Mouse (Mus musculus) G1E (cell line): Measurements from ENCODE around the gene Rbm44. TPM values are rescaled to one million over a fixed set of nuclear protein-coding genes. Genes with fewer than 3 reads are reported as not detected.

Experiments used
- ATAC-seq: 2 replicates; pipeline ENCODE4 v1.8.0; 2016; ENCODE audit warnings: mild to moderate bottlenecking; ENCODE audit not compliant: insufficient number of reproducible peaks, poor library complexity, low FRiP score, severe bottlenecking; ENCODE audit errors: extremely low read depth
- DNase-seq: peaks from one replicate; pipeline ENCODE4 v3.0.0; 2012; ENCODE audit warnings: low spot score
- H3K27me3 ChIP-seq: 2 replicates; pipeline ENCODE4 v1.6.1; 2012; ENCODE audit warnings: mild to moderate bottlenecking, low read length, inconsistent platforms; ENCODE audit not compliant: insufficient read depth
- H3K36me3 ChIP-seq: replicated peaks from 2 replicates; pipeline ENCODE3; 2012; ENCODE audit warnings: mild to moderate bottlenecking, inconsistent platforms
- H3K4me1 ChIP-seq: 2 replicates; pipeline ENCODE4 v1.6.1; 2012; ENCODE audit warnings: low read depth, low read length, inconsistent platforms, mixed read lengths; ENCODE audit not compliant: insufficient read depth
- H3K4me3 ChIP-seq: 2 replicates; pipeline ENCODE4 v1.5.1; 2012; ENCODE audit warnings: low read depth, mild to moderate bottlenecking, inconsistent platforms, low read length, moderate library complexity, mixed read lengths
- H3K9me3 ChIP-seq: replicated peaks from 2 replicates; pipeline ENCODE4 v1.6.1; 2012; ENCODE audit warnings: inconsistent platforms
- CTCF ChIP-seq: IDR thresholded peaks from 2 replicates; pipeline ENCODE4 v1.5.1; 2012; ENCODE audit warnings: low read depth, low read length, inconsistent platforms, mixed read lengths
- GATA1 ChIP-seq: IDR thresholded peaks from 2 replicates; pipeline ENCODE4 v1.6.1; 2012; ENCODE audit warnings: borderline replicate concordance, low read length, inconsistent platforms, mixed read lengths
- GATA2 ChIP-seq: IDR thresholded peaks from 2 replicates; pipeline ENCODE4 v1.6.1; 2012; ENCODE audit warnings: low read depth, low read length, inconsistent platforms, borderline replicate concordance
- POLR2AphosphoS5 ChIP-seq: IDR thresholded peaks from 2 replicates; pipeline ENCODE4 v1.6.1; 2012; ENCODE audit warnings: low read depth, low read length, inconsistent platforms; ENCODE audit not compliant: insufficient replicate concordance
- TAL1 ChIP-seq: conservative IDR thresholded peaks from 2 replicates; pipeline ENCODE4 v1.6.1; 2012; ENCODE audit warnings: low read depth, low read length, inconsistent platforms, mixed read lengths
- polyA plus RNA-seq: library from polyadenylated mRNA; stranded (reverse); fragments of >175 nt; gene quantifications from 2 replicates; pipeline ENCODE4 v1.2.3, GENCODE M21; 2012
- total RNA-seq, 2 experiments: library from RNA; stranded (forward) in 1 of 2; stranded (reverse) in 1 of 2; fragments of 200-1000 nt in 1 of 2; fragments of >200 nt in 1 of 2; fragmentation: Nextera tagmentation in 1 of 2; gene quantifications; 2 replicates each; pipeline ENCODE4 v1.2.3; 2014 to 2017

The Rbm44 gene
- total and polyA plus RNA-seq, 3 experiments, result 0.27 TPM; not detected in 2

DNA sequence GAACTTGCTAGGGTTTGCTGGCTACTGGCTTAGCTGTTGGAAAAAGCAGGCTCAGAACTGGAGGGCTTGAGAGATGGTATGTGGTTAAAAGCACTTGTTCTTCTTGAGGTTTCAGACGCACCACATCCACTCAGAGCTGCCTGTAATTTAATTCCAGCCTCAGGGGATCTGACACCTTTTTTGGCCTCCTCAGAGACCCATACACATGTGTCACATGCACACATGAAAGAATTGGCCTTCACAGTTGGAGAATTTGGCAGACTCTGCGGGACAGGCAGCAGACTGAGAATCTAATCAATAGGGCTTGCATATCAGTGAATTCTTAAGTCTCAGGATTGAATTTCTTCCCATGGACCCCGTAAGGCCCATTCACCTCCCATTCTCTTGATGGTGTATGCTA, 56.2 kb downstream of the Rbm44 start:
- no peaks in the 10 kb centered on the region for H3K4me1 ChIP-seq
- ATAC-seq, result no peak

DNA sequence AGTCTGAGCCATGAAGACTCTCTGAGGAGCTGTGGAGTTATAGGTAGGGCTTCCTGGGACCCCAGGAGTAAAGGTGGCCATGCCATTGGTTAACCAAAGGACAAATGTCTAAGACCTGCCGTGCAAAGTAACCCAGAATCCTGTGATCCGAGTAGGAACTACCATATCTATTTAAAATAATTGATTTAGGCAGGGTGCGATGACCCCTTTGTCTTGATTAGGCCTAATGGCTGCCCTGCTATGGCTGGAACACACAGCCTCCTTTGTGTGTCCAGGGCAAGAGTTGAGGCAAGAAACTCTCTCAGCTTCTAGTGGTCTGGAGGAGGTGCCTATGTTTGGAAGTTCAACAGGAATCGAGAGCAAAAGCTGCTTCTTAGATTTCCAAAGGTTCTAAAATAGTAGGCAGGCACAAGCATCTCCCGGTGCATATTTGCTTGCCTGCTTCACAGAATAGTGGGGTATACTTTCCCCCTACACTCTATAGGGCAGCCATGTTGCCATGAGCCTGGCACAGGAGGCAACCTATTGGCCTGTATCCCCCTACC, 59.4 kb downstream of the Rbm44 start:
- DNase-seq (no peak), ATAC-seq (no peak)
- no peak for TF ChIP-seq TAL1
- TF ChIP-seq GATA1, result no peak
- TF ChIP-seq GATA2, result no peak
- TF ChIP-seq POLR2AphosphoS5, result no peak
- no peak for TF ChIP-seq CTCF
- no peaks in the 10 kb centered on the region for H3K4me1 ChIP-seq
- H3K4me3 ChIP-seq, result no peak overlapping the region
- no peaks in the 10 kb centered on the region for H3K9me3 ChIP-seq
- H3K36me3 ChIP-seq, result no peaks in the 10 kb centered on the region
- peaks cover 3% of the 10 kb centered on the region; the same call in 1 of the 2 replicates for H3K27me3 ChIP-seq

More for the DNA sequence above, 56.2 kb downstream of the Rbm44 start:
- Histone ChIP-seq H3K4me3 (no peak overlapping the region), H3K36me3 (no peaks in the 10 kb centered on the region), H3K9me3 (no peaks in the 10 kb centered on the region), H3K27me3 (peaks cover 3% of the 10 kb centered on the region; the same call in 1 of the 2 replicates)
- no peak for DNase-seq
- TF ChIP-seq TAL1 (no peak), GATA1 (no peak), POLR2AphosphoS5 (no peak), CTCF (no peak), GATA2 (no peak)

DNA sequence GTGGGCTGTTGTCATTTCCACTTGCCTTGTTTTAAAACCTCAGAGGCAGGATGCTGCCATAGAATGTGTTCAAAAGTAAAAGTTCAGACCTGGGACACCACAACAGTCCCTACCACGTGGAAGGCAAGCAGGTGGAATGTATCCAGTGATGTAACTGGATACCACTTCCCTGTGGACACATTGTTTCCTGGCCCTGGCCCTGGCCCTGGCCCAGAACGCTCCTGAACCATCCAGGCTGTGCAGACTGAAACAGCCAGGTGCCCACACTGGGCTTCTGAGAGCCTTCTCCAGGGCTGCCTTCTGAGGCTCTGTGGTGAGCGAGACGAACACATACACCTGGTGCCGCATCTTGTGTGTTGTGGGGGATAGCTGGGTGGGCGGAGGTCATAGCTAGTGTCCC, 60.8 kb downstream of the Rbm44 start:
- Histone ChIP-seq H3K9me3 (no peaks in the 10 kb centered on the region), H3K4me3 (no peak overlapping the region), H3K36me3 (no peaks in the 10 kb centered on the region), H3K4me1 (no peaks in the 10 kb centered on the region), H3K27me3 (no peaks in the 10 kb centered on the region)
- ATAC-seq, result no peak
- DNase-seq, result no peak
- no peak for TF ChIP-seq GATA2
- TF ChIP-seq GATA1, result no peak
- no peak for TF ChIP-seq TAL1
- no peak for TF ChIP-seq POLR2AphosphoS5
- no peak for TF ChIP-seq CTCF

DNA sequence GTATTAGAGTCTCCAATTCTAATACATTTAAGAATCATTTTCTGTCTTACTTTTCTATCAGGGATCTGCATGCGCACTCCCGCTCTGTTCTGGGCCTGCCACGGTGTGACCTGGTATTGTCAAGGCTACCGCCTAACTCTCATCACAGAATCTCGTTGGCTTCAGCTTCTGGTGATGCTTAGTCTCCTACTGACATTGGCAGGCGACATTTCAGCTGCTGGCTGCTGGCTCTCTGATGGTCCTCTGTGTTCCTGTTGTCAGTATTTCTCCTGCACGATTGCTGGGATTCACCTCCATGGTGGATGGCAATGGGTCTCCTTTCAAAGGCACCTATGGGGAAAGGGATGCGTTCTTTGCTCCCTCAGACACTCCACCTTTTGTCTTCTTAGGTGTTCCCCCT, 61.4 kb downstream of the Rbm44 start:
- DNase-seq (no peak), ATAC-seq (no peak)
- TF ChIP-seq CTCF, result no peak
- no peak for TF ChIP-seq GATA2
- no peak for TF ChIP-seq GATA1
- no peak for TF ChIP-seq TAL1
- no peak for TF ChIP-seq POLR2AphosphoS5
- no peak overlapping the region for H3K4me3 ChIP-seq
- H3K27me3 ChIP-seq, result no peaks in the 10 kb centered on the region
- no peaks in the 10 kb centered on the region for H3K4me1 ChIP-seq
- H3K36me3 ChIP-seq, result no peaks in the 10 kb centered on the region
- no peaks in the 10 kb centered on the region for H3K9me3 ChIP-seq

DNA sequence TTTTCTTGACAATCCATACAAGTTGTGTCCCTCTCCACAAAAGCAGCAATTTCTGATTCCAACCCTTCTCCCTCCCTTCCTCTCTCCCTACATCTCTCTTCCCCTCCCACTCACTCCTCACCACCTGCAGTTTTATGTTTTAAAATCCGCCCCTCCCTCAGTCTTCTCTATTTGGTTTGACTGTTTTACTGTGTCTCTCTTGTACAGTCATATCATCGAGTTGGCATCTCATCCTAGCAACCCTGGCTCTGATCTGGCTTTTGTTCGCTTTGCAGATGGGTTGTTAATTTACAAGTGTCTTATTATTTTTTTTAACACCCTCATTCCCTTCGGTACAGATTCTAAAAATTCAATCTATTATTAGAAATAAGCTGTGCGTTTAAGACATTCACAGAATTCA, 62.0 kb downstream of the Rbm44 start:
- H3K4me1 ChIP-seq, result no peaks in the 10 kb centered on the region
- DNase-seq, result no peak
- H3K9me3 ChIP-seq, result no peaks in the 10 kb centered on the region
- no peaks in the 10 kb centered on the region for H3K27me3 ChIP-seq
- H3K36me3 ChIP-seq, result no peaks in the 10 kb centered on the region
- no peak for TF ChIP-seq CTCF
- TF ChIP-seq GATA1, result no peak
- no peak for TF ChIP-seq TAL1
- TF ChIP-seq POLR2AphosphoS5, result no peak
- no peak for TF ChIP-seq GATA2
- ATAC-seq, result no peak
- no peak overlapping the region for H3K4me3 ChIP-seq

DNA sequence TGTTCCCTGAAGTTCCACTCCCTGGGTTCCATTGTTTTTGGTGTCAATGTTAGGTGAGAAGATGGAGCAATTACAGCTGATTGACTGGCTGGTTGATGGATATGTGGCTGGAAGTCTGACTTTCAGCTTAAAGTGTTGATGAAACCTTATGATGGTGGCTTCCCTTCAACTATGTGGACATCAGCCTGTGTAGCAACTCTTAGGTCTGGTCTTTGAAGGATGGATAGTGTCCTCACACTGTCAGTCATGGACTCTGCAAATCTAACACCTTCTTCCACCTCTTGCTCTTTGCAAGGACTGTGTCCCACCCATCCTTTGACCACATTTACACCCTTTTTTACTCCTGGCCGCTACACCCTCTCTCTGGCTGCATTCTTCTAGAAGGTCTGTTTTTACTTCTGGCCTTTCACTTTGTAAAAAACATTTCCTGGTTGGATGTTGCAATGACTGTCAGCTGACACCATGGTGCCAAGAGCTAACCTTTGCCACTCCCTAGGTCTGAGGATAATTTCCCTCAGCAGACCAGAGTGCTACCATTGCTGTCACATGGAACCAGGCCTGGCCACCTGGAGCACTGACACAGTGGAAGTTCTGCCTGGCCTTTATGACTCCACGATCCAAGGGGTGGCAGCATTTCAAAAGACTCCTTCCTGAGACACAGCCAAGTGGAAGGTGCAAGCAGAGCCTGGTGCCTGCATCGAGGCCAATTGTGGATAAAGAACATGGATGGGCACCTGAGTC, 62.6 kb downstream of the Rbm44 start:
- DNase-seq (no peak), ATAC-seq (no peak)
- H3K27me3 ChIP-seq, result no peaks in the 10 kb centered on the region; the same call in 1 of the 2 replicates
- H3K4me1 ChIP-seq, result no peaks in the 10 kb centered on the region
- H3K9me3 ChIP-seq, result no peaks in the 10 kb centered on the region
- no peaks in the 10 kb centered on the region for H3K36me3 ChIP-seq
- no peak overlapping the region for H3K4me3 ChIP-seq
- TF ChIP-seq GATA2 (no peak), POLR2AphosphoS5 (no peak), CTCF (no peak), GATA1 (no peak), TAL1 (no peak)
